Mouse (Mus musculus): Measurements from ENCODE around the gene Grpel1. TPM values are rescaled to one million over a fixed set of nuclear protein-coding genes. Genes with fewer than 3 reads are reported as not detected.

Grpel1 gene
- polyA plus RNA-seq, 1 experiment from 2014 or later, result 60.8 TPM

- peaks cover 26% of the 10 kb centered on the region for H3K27me3 ChIP-seq (ENCODE audit: low read depth, poor library complexity, severe bottlenecking)
- H3K4me3 ChIP-seq, result no peak overlapping the region
- 64% methylated on average over 2 of the region's 2 CpGs for WGBS
- H3K36me3 ChIP-seq, result peaks cover 34% of the 10 kb centered on the region
- peak; percentile 43 for DNase-seq (ENCODE audit: low spot score)
- no peaks in the 10 kb centered on the region for H3K9me3 ChIP-seq (replicated peaks)
- no peak overlapping the region for H3K27ac ChIP-seq
- peaks cover 11% of the 10 kb centered on the region for H3K4me1 ChIP-seq
Observed at GRCm38 (mm10) chr5:36489225-36489624, 24.4 kb downstream of the Grpel1 start.

- WGBS, result 87% methylated on average over 6 of the region's 6 CpGs
- Histone ChIP-seq H3K27me3 (ENCODE audit: low read depth, poor library complexity, severe bottlenecking) (no peaks in the 10 kb centered on the region), H3K27ac (no peak overlapping the region), H3K9me3 (replicated peaks) (no peaks in the 10 kb centered on the region), H3K4me3 (no peak overlapping the region), H3K36me3 (peaks cover 69% of the 10 kb centered on the region), H3K4me1 (no peaks in the 10 kb centered on the region)
- DNase-seq (ENCODE audit: low spot score), result no peak
Observed at GRCm38 (mm10) chr5:36493919-36494318, 29.1 kb downstream of the Grpel1 start.

- no peaks in the 10 kb centered on the region for H3K4me1 ChIP-seq
- H3K27ac ChIP-seq, result no peak overlapping the region
- 95% methylated on average over 9 of the region's 9 CpGs for WGBS
- H3K9me3 ChIP-seq (replicated peaks), result no peaks in the 10 kb centered on the region
- no peaks in the 10 kb centered on the region for H3K27me3 ChIP-seq (ENCODE audit: low read depth, poor library complexity, severe bottlenecking)
- peaks cover 74% of the 10 kb centered on the region for H3K36me3 ChIP-seq
- no peak overlapping the region for H3K4me3 ChIP-seq
- no peak for DNase-seq (ENCODE audit: low spot score)
Observed at GRCm38 (mm10) chr5:36494709-36495108, 29.9 kb downstream of the Grpel1 start.

- no peaks in the 10 kb centered on the region for H3K9me3 ChIP-seq (replicated peaks)
- DNase-seq (ENCODE audit: low spot score), result no peak
- no peaks in the 10 kb centered on the region for H3K27me3 ChIP-seq (ENCODE audit: low read depth, poor library complexity, severe bottlenecking)
- no peak overlapping the region for H3K4me3 ChIP-seq
- WGBS, result 90% methylated on average over 7 of the region's 7 CpGs
- H3K4me1 ChIP-seq, result no peaks in the 10 kb centered on the region
- peaks cover 95% of the 10 kb centered on the region for H3K36me3 ChIP-seq
- no peak overlapping the region for H3K27ac ChIP-seq
Observed at GRCm38 (mm10) chr5:36505235-36505634, 40.4 kb downstream of the Grpel1 start.

- DNase-seq (ENCODE audit: low spot score), result no peak
- Histone ChIP-seq H3K27ac (no peak overlapping the region), H3K36me3 (peaks cover 95% of the 10 kb centered on the region), H3K4me3 (no peak overlapping the region), H3K27me3 (ENCODE audit: low read depth, poor library complexity, severe bottlenecking) (no peaks in the 10 kb centered on the region), H3K9me3 (replicated peaks) (no peaks in the 10 kb centered on the region), H3K4me1 (no peaks in the 10 kb centered on the region)
- 79% methylated on average over 5 of the region's 5 CpGs for WGBS
Observed at GRCm38 (mm10) chr5:36505643-36506042, 40.8 kb downstream of the Grpel1 start.

GRCm38 (mm10) chr5:36508351-36508750, 43.6 kb downstream of the Grpel1 start:
- no peaks in the 10 kb centered on the region for H3K27me3 ChIP-seq (ENCODE audit: low read depth, poor library complexity, severe bottlenecking)
- no peaks in the 10 kb centered on the region for H3K9me3 ChIP-seq (replicated peaks)
- H3K27ac ChIP-seq, result no peak overlapping the region
- no peaks in the 10 kb centered on the region for H3K4me1 ChIP-seq
- 93% methylated on average over 10 of the region's 10 CpGs for WGBS
- no peak overlapping the region for H3K4me3 ChIP-seq
- H3K36me3 ChIP-seq, result peaks cover 96% of the 10 kb centered on the region
- no peak for DNase-seq (ENCODE audit: low spot score)

- no peak overlapping the region for H3K27ac ChIP-seq
- WGBS, result 90% methylated on average over 2 of the region's 2 CpGs
- H3K9me3 ChIP-seq (replicated peaks), result no peaks in the 10 kb centered on the region
- peaks cover 92% of the 10 kb centered on the region for H3K36me3 ChIP-seq
- H3K27me3 ChIP-seq (ENCODE audit: low read depth, poor library complexity, severe bottlenecking), result no peaks in the 10 kb centered on the region
- no peak for DNase-seq (ENCODE audit: low spot score)
- no peaks in the 10 kb centered on the region for H3K4me1 ChIP-seq
- H3K4me3 ChIP-seq, result no peak overlapping the region
Observed at GRCm38 (mm10) chr5:36510956-36511355, 46.2 kb downstream of the Grpel1 start.

- H3K27me3 ChIP-seq (ENCODE audit: low read depth, poor library complexity, severe bottlenecking), result no peaks in the 10 kb centered on the region
- no peak overlapping the region for H3K4me3 ChIP-seq
- no peak for DNase-seq (ENCODE audit: low spot score)
- no peaks in the 10 kb centered on the region; the same call in 1 of the 2 replicates for H3K4me1 ChIP-seq
- peaks cover 96% of the 10 kb centered on the region for H3K36me3 ChIP-seq
- 98% methylated on average over 1 of the region's 1 CpGs for WGBS
- no peak overlapping the region for H3K27ac ChIP-seq
- no peaks in the 10 kb centered on the region for H3K9me3 ChIP-seq (replicated peaks)
Observed at GRCm38 (mm10) chr5:36515126-36515525, 50.3 kb downstream of the Grpel1 start.

- peaks cover 96% of the 10 kb centered on the region for H3K36me3 ChIP-seq
- 92% methylated on average over 5 of the region's 5 CpGs for WGBS
Observed at GRCm38 (mm10) chr5:36515558-36515957, 50.8 kb downstream of the Grpel1 start.

GRCm38 (mm10) chr5:36517596-36517995, 52.8 kb downstream of the Grpel1 start:
- Histone ChIP-seq H3K27me3 (ENCODE audit: low read depth, poor library complexity, severe bottlenecking) (no peaks in the 10 kb centered on the region), H3K27ac (no peak overlapping the region), H3K4me1 (no peaks in the 10 kb centered on the region; the same call in 1 of the 2 replicates), H3K4me3 (no peak overlapping the region), H3K36me3 (peaks cover 95% of the 10 kb centered on the region), H3K9me3 (replicated peaks) (no peaks in the 10 kb centered on the region)
- WGBS, result 82% methylated on average over 3 of the region's 3 CpGs
- DNase-seq (ENCODE audit: low spot score), result no peak

More at GRCm38 (mm10) chr5:36515558-36515957, 50.8 kb downstream of the Grpel1 start:
- no peak overlapping the region for H3K27ac ChIP-seq
- H3K4me3 ChIP-seq, result no peak overlapping the region
- H3K4me1 ChIP-seq, result no peaks in the 10 kb centered on the region; the same call in 1 of the 2 replicates
- no peaks in the 10 kb centered on the region for H3K27me3 ChIP-seq (ENCODE audit: low read depth, poor library complexity, severe bottlenecking)
- no peak for DNase-seq (ENCODE audit: low spot score)
- no peaks in the 10 kb centered on the region for H3K9me3 ChIP-seq (replicated peaks)

- DNase-seq (ENCODE audit: low spot score), result no peak
- H3K4me3 ChIP-seq, result no peak overlapping the region
- no peaks in the 10 kb centered on the region; the same call in 1 of the 2 replicates for H3K4me1 ChIP-seq
- H3K27me3 ChIP-seq (ENCODE audit: low read depth, poor library complexity, severe bottlenecking), result no peaks in the 10 kb centered on the region
- WGBS, result 85% methylated on average over 3 of the region's 3 CpGs
- H3K9me3 ChIP-seq (replicated peaks), result no peaks in the 10 kb centered on the region
- no peak overlapping the region for H3K27ac ChIP-seq
- peaks cover 97% of the 10 kb centered on the region for H3K36me3 ChIP-seq
Observed at GRCm38 (mm10) chr5:36519751-36520150, 55.0 kb downstream of the Grpel1 start.

- Histone ChIP-seq H3K4me1 (no peaks in the 10 kb centered on the region; the same call in 1 of the 2 replicates), H3K27me3 (ENCODE audit: low read depth, poor library complexity, severe bottlenecking) (no peaks in the 10 kb centered on the region), H3K36me3 (peaks cover 71% of the 10 kb centered on the region), H3K4me3 (no peak overlapping the region), H3K9me3 (replicated peaks) (no peaks in the 10 kb centered on the region), H3K27ac (no peak overlapping the region)
- WGBS, result 86% methylated on average over 2 of the region's 2 CpGs
- DNase-seq (ENCODE audit: low spot score), result no peak
Observed at GRCm38 (mm10) chr5:36522782-36523181, 58.0 kb downstream of the Grpel1 start.

GRCm38 (mm10) chr5:36523219-36523703, 58.5 kb downstream of the Grpel1 start:
- H3K27ac ChIP-seq, result no peak overlapping the region
- peaks cover 66% of the 10 kb centered on the region for H3K36me3 ChIP-seq
- H3K4me3 ChIP-seq, result no peak overlapping the region
- H3K4me1 ChIP-seq, result no peaks in the 10 kb centered on the region
- H3K27me3 ChIP-seq (ENCODE audit: low read depth, poor library complexity, severe bottlenecking), result no peaks in the 10 kb centered on the region
- DNase-seq (ENCODE audit: low spot score), result no peak
- 91% methylated on average over 5 of the region's 5 CpGs for WGBS
- H3K9me3 ChIP-seq (replicated peaks), result no peaks in the 10 kb centered on the region
